Mouse (Mus musculus): ENCODE data around the gene Kif19a. TPM values are rescaled to one million over a fixed set of nuclear protein-coding genes. Genes with fewer than 3 reads are reported as not detected.

The Kif19a gene
- polyA plus RNA-seq, 1 experiment from 2014 or later: 0.17 TPM

- Histone ChIP-seq H3K36me3 (no peaks in the 10 kb centered on the region), H3K4me2 (peak overlapping the region; percentile 74), H3K27me3 (replicated peaks) (no peaks in the 10 kb centered on the region), H3K4me3 (peak overlapping the region; percentile 46), H3K9ac (peak overlapping the region; percentile 76), H3K4me1 (peaks cover 53% of the 10 kb centered on the region), H3K9me3 (no peaks in the 10 kb centered on the region), H3K27ac (replicated peaks) (peak overlapping the region; percentile 95)
- peak; percentile 83; the same call in 1 of the 2 replicates for ATAC-seq (ENCODE audit: extremely low read depth, insufficient number of reproducible peaks, low FRiP score, low TSS enrichment)
- WGBS: 5% methylated on average over 24 of the region's 24 CpGs
Measured at GRCm38 (mm10) chr11:114829499-114830432, 64.6 kb downstream of the Kif19a start.

- H3K4me2 ChIP-seq: peak overlapping the region; percentile 74
- H3K36me3 ChIP-seq: no peaks in the 10 kb centered on the region
- H3K9me3 ChIP-seq: no peaks in the 10 kb centered on the region
- H3K4me3 ChIP-seq: peak overlapping the region; percentile 46
- H3K4me1 ChIP-seq: peaks cover 53% of the 10 kb centered on the region
- peak overlapping the region; percentile 95 for H3K27ac ChIP-seq (replicated peaks)
- no peak for ATAC-seq (ENCODE audit: extremely low read depth, insufficient number of reproducible peaks, low FRiP score, low TSS enrichment)
- H3K27me3 ChIP-seq (replicated peaks): no peaks in the 10 kb centered on the region
- H3K9ac ChIP-seq: peak overlapping the region; percentile 76
- WGBS: 13% methylated on average over 8 of the region's 8 CpGs
Measured at GRCm38 (mm10) chr11:114830433-114830773, 65.2 kb downstream of the Kif19a start.

- ATAC-seq (ENCODE audit: extremely low read depth, insufficient number of reproducible peaks, low FRiP score, low TSS enrichment): no peak
- H3K27ac ChIP-seq (replicated peaks): no peak overlapping the region
Measured at GRCm38 (mm10) chr11:114833166-114833565, 68.0 kb downstream of the Kif19a start.

More at GRCm38 (mm10) chr11:114833166-114833565, 68.0 kb downstream of the Kif19a start:
- Histone ChIP-seq H3K4me1 (peaks cover 54% of the 10 kb centered on the region), H3K4me3 (no peak overlapping the region), H3K36me3 (no peaks in the 10 kb centered on the region), H3K9ac (no peak overlapping the region), H3K9me3 (no peaks in the 10 kb centered on the region), H3K4me2 (no peak overlapping the region), H3K27me3 (replicated peaks) (no peaks in the 10 kb centered on the region)
- WGBS: 38% methylated on average over 5 of the region's 5 CpGs

Other genes starting within 250 kb of the Kif19a start
- 754 and 817 TPM in 2 replicates for gene Rpl38, start 96.9 kb upstream of the Kif19a start, polyA plus RNA-seq (2015; fragmentation: Nextera tagmentation; extraction: Ambion mirVana)
- 7.5 and 7.7 TPM in 2 replicates for gene Ttyh2, start 90.0 kb upstream of the Kif19a start, polyA plus RNA-seq (2015; fragmentation: Nextera tagmentation; extraction: Ambion mirVana)
- 0.13 and 0.36 TPM in 2 replicates for gene Dnaic2, start 38.0 kb upstream of the Kif19a start, polyA plus RNA-seq (2015; fragmentation: Nextera tagmentation; extraction: Ambion mirVana)
- 0.24 TPM in 1 of 2 replicates, not detected in the other for gene Btbd17, start 30.6 kb downstream of the Kif19a start, polyA plus RNA-seq (2015; fragmentation: Nextera tagmentation; extraction: Ambion mirVana)
- not detected in 2 replicates for gene Gpr142, start 33.5 kb downstream of the Kif19a start, polyA plus RNA-seq (2015; fragmentation: Nextera tagmentation; extraction: Ambion mirVana)
- gene Gprc5c, start 85.8 kb downstream of the Kif19a start, polyA plus RNA-seq (2015; fragmentation: Nextera tagmentation; extraction: Ambion mirVana): 20.6 and 20.7 TPM in 2 replicates
- 0.82 and 1.4 TPM in 2 replicates for gene Cd300a, start 124.7 kb downstream of the Kif19a start, polyA plus RNA-seq (2015; fragmentation: Nextera tagmentation; extraction: Ambion mirVana)
- gene Cd300lb, start 169.0 kb downstream of the Kif19a start, polyA plus RNA-seq (2015; fragmentation: Nextera tagmentation; extraction: Ambion mirVana): 0.45 and 0.49 TPM in 2 replicates
- gene Cd300c, start 203.8 kb downstream of the Kif19a start, polyA plus RNA-seq (2015; fragmentation: Nextera tagmentation; extraction: Ambion mirVana): not detected in 2 replicates
- 0.05 and 0.40 TPM in 2 replicates for gene Cd300ld, start 224.5 kb downstream of the Kif19a start, polyA plus RNA-seq (2015; fragmentation: Nextera tagmentation; extraction: Ambion mirVana)
- 1.6 and 1.9 TPM in 2 replicates for gene Cd300c2, start 236.5 kb downstream of the Kif19a start, polyA plus RNA-seq (2015; fragmentation: Nextera tagmentation; extraction: Ambion mirVana)

Measured in heart, embryonic 13.5 days (tissue).